Mouse (Mus musculus): ENCODE results near the gene Alpk1. TPM values are rescaled to one million over a fixed set of nuclear protein-coding genes. Genes with fewer than 3 reads are reported as not detected.

The Alpk1 gene
- polyA plus RNA-seq, 1 experiment: 1.8 TPM

DNA sequence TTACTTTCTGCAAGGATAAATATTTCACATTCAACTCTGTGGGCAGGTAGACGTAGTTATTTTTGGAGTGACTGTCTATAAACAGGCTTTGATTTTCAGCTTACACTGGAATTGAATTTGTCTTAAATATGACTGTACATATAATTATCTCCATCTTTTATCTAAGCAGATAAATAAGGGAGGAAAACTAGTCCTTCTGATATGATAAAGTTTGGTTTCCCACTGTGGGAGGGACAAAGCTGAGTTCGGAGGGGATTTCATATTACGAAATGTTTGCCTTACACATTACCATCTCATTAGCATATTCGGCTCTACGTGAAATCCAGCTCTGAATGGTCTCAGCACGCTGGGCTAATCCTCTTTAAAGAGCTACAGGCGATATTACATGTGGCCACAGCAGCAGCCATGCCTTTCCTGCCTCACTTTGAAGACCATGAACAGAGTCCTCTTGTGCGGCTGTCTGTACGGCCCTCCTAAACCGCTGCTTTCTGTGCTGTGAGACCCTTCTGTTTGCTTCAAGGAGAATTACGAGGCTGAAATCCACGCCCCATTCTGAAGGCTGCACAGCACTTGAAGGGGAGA is 30.3 kb downstream of the Alpk1 start:
- no peaks in the 10 kb centered on the region for H3K36me3 ChIP-seq (ENCODE audit: control insufficient read depth, insufficient read depth, low read length)
- no peak overlapping the region for H3K4me3 ChIP-seq (ENCODE audit: control insufficient read depth, insufficient read depth, low read length)
- TF ChIP-seq POLR2A (IDR thresholded peaks at IDR 0.05; ENCODE audit: control insufficient read depth, extremely low read depth, insufficient read depth, low read length, poor library complexity): no peak
- no peak for TF ChIP-seq CTCF (IDR thresholded peaks at IDR 0.05; ENCODE audit: borderline replicate concordance, control insufficient read depth, extremely low read depth, insufficient read depth, low read length, poor library complexity)
- H3K27ac ChIP-seq (ENCODE audit: control insufficient read depth, insufficient read depth, low read length): no peak overlapping the region
- no peaks in the 10 kb centered on the region for H3K27me3 ChIP-seq (ENCODE audit: control insufficient read depth, insufficient read depth, low read length)
- 0 out of 2 replicates have a peak, but pooled peaks cover 4% of the 10 kb centered on the region for H3K4me1 ChIP-seq (replicated peaks; ENCODE audit: control insufficient read depth, insufficient read depth, low read length)
- no peak for DNase-seq
- 65% methylated on average over 12 of the region's 12 CpGs for WGBS

DNA sequence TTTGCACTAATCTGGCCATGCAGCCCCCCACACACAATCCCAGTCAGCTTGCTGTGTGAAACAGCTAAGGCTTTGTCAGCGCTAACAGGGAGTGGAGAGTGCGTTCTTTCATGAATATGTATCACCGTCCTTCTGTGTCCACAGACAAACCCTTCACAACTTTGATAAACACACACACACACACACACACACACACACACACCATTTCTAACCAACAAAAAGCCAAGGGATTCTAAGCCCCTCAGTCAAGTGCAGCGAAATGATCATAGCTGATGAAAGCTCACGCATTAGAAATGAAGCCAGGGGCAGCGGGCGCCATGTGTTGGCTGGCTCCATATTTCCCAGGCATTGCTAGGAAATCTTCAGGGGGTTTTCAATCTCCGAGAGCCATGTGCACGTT is 31.1 kb downstream of the Alpk1 start:
- WGBS: 75% methylated on average over 9 of the region's 9 CpGs
- 0 out of 2 replicates have a peak, but pooled peaks cover 4% of the 10 kb centered on the region for H3K4me1 ChIP-seq (replicated peaks; ENCODE audit: control insufficient read depth, insufficient read depth, low read length)
- no peak for DNase-seq
- no peak for TF ChIP-seq CTCF (IDR thresholded peaks at IDR 0.05; ENCODE audit: borderline replicate concordance, control insufficient read depth, extremely low read depth, insufficient read depth, low read length, poor library complexity)
- no peak for TF ChIP-seq POLR2A (IDR thresholded peaks at IDR 0.05; ENCODE audit: control insufficient read depth, extremely low read depth, insufficient read depth, low read length, poor library complexity)
- H3K27me3 ChIP-seq (ENCODE audit: control insufficient read depth, insufficient read depth, low read length): no peaks in the 10 kb centered on the region
- H3K4me3 ChIP-seq (ENCODE audit: control insufficient read depth, insufficient read depth, low read length): no peak overlapping the region
- H3K36me3 ChIP-seq (ENCODE audit: control insufficient read depth, insufficient read depth, low read length): no peaks in the 10 kb centered on the region
- H3K27ac ChIP-seq (ENCODE audit: control insufficient read depth, insufficient read depth, low read length): no peak overlapping the region

DNA sequence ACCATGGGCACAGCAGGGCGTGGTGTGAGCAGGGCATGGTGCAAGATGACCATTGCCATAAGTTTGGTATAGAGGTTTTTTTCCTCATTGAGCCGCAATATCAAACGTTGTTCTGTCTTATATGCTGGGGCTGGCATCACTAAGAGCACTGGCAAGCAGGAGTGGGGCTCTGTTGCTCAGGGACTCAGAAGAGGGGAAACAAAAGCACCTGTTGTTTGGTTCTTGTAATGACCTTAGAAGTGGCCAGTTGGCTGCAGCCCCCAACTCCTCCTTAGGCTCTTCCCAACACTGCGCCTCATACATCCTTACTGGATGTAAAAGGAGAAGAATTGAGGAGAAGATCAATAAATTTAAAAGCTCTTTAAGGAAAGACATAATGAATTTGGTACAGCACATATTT is 31.7 kb downstream of the Alpk1 start:
- H3K27me3 ChIP-seq (ENCODE audit: control insufficient read depth, insufficient read depth, low read length): no peaks in the 10 kb centered on the region
- no peak overlapping the region for H3K27ac ChIP-seq (ENCODE audit: control insufficient read depth, insufficient read depth, low read length)
- H3K4me3 ChIP-seq (ENCODE audit: control insufficient read depth, insufficient read depth, low read length): no peak overlapping the region
- H3K36me3 ChIP-seq (ENCODE audit: control insufficient read depth, insufficient read depth, low read length): no peaks in the 10 kb centered on the region
- H3K4me1 ChIP-seq (replicated peaks; ENCODE audit: control insufficient read depth, insufficient read depth, low read length): 0 out of 2 replicates have a peak, but pooled peaks cover 4% of the 10 kb centered on the region
- no peak for TF ChIP-seq CTCF (IDR thresholded peaks at IDR 0.05; ENCODE audit: borderline replicate concordance, control insufficient read depth, extremely low read depth, insufficient read depth, low read length, poor library complexity)
- TF ChIP-seq POLR2A (IDR thresholded peaks at IDR 0.05; ENCODE audit: control insufficient read depth, extremely low read depth, insufficient read depth, low read length, poor library complexity): no peak
- no peak for DNase-seq
- WGBS: 84% methylated on average over 4 of the region's 4 CpGs

DNA sequence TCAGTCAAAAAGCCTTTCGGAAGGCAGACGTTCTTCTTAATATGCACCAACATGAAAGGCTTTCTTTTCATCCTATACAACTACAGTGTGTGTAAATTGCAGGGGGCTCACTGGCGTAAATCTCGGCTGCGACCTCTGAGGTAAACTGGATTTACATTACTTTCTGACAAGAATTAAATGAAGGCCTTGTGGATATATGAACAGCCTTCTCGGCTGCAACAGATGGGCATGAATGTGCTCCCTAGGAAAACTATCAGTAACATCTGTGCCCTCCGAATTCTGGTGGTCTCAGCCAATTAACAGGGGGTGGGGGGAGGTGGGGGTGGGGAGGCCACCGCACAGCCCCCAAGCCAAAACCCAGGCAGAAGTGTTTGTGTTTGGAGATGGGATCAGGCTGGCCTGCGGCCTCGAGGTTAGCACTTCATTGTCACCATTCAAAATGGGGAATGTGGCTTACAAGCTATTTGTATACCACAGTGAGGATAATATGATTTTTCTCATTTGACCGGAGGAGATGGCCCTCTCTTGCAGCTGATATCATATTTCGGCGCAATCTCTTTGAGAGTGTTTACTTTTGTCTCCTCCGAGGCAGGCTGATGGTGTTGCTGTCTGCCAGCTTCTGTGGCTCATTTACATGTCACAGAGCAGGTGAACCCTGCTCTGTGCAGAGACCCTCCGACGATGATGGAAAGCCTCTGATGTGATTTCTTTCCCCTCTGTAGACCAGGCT is 34.3 kb downstream of the Alpk1 start:
- WGBS: 87% methylated on average over 16 of the region's 16 CpGs
- H3K27me3 ChIP-seq (ENCODE audit: control insufficient read depth, insufficient read depth, low read length): no peaks in the 10 kb centered on the region

DNA sequence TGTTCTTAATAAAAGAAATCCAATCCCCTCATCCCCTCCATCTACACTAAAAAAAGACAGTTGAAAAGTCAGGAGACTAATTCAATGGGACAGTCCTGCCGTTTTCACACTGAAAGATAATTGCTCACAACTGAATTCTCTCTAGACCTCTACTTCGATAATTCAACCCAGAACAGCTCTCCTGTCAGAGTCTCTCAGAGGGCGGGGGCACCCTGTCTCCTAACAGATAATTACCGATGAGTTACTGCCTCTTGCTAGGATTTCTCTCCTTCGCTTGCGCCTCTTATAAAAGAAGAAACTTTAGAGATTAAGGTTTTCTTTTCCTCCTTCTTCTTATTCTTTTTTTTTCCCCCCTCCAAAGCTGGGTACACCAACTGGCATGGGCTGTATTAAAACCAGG is 34.8 kb downstream of the Alpk1 start:
- 85% methylated on average over 6 of the region's 6 CpGs for WGBS
- 0 out of 2 replicates have a peak, but pooled peaks cover 4% of the 10 kb centered on the region for H3K4me1 ChIP-seq (replicated peaks; ENCODE audit: control insufficient read depth, insufficient read depth, low read length)

More for the DNA sequence above, 34.3 kb downstream of the Alpk1 start:
- no peak for TF ChIP-seq POLR2A (IDR thresholded peaks at IDR 0.05; ENCODE audit: control insufficient read depth, extremely low read depth, insufficient read depth, low read length, poor library complexity)
- TF ChIP-seq CTCF (IDR thresholded peaks at IDR 0.05; ENCODE audit: borderline replicate concordance, control insufficient read depth, extremely low read depth, insufficient read depth, low read length, poor library complexity): no peak
- H3K4me3 ChIP-seq (ENCODE audit: control insufficient read depth, insufficient read depth, low read length): no peak overlapping the region
- no peak overlapping the region for H3K27ac ChIP-seq (ENCODE audit: control insufficient read depth, insufficient read depth, low read length)
- no peaks in the 10 kb centered on the region for H3K36me3 ChIP-seq (ENCODE audit: control insufficient read depth, insufficient read depth, low read length)
- DNase-seq: no peak
- 0 out of 2 replicates have a peak, but pooled peaks cover 4% of the 10 kb centered on the region for H3K4me1 ChIP-seq (replicated peaks; ENCODE audit: control insufficient read depth, insufficient read depth, low read length)

DNA sequence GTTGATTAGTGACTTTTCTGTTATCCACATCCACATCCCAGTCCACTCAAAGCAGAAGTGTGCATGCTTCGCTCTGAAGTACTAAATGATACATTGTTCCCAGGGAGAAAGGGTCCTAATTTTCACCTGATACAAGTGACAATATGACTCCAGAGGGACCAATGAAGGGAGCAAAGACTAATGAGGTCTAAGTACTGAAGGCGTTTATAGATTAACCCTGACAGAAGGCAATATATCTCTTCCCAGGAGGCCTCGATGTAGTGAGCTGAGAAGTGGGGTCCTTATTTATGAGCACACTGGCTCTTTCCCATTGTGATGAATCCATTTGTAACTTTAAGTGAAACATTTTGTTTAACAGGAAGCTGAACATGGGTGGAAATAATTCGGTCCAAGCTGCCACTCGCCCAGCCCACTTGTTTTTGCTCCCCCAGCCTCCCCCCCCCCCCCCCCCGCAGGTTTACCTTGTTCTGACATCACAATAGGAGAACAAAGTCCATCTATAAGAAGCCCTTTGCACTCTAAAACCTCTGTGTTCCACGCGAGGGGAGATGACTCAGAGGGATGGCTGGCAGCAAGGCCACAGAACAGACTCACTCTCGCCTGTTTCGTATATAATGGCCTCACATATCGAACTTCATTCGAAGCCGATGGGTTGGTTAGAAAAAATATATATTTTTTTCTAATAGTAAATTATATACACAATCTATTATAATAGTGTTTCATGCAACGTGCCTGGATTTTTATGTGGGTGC is 36.5 kb downstream of the Alpk1 start:
- Histone ChIP-seq H3K4me1 (replicated peaks; ENCODE audit: control insufficient read depth, insufficient read depth, low read length) (0 out of 2 replicates have a peak, but pooled peaks cover 4% of the 10 kb centered on the region), H3K36me3 (ENCODE audit: control insufficient read depth, insufficient read depth, low read length) (no peaks in the 10 kb centered on the region), H3K27me3 (ENCODE audit: control insufficient read depth, insufficient read depth, low read length) (no peaks in the 10 kb centered on the region), H3K4me3 (ENCODE audit: control insufficient read depth, insufficient read depth, low read length) (no peak overlapping the region), H3K27ac (ENCODE audit: control insufficient read depth, insufficient read depth, low read length) (no peak overlapping the region)
- WGBS: 90% methylated on average over 14 of the region's 14 CpGs
- no peak for TF ChIP-seq CTCF (IDR thresholded peaks at IDR 0.05; ENCODE audit: borderline replicate concordance, control insufficient read depth, extremely low read depth, insufficient read depth, low read length, poor library complexity)
- TF ChIP-seq POLR2A (IDR thresholded peaks at IDR 0.05; ENCODE audit: control insufficient read depth, extremely low read depth, insufficient read depth, low read length, poor library complexity): no peak
- no peak for DNase-seq

More for the DNA sequence above, 34.8 kb downstream of the Alpk1 start:
- H3K36me3 ChIP-seq (ENCODE audit: control insufficient read depth, insufficient read depth, low read length): no peaks in the 10 kb centered on the region
- no peak overlapping the region for H3K4me3 ChIP-seq (ENCODE audit: control insufficient read depth, insufficient read depth, low read length)
- no peak for DNase-seq
- TF ChIP-seq CTCF (IDR thresholded peaks at IDR 0.05; ENCODE audit: borderline replicate concordance, control insufficient read depth, extremely low read depth, insufficient read depth, low read length, poor library complexity): no peak
- H3K27me3 ChIP-seq (ENCODE audit: control insufficient read depth, insufficient read depth, low read length): no peaks in the 10 kb centered on the region
- H3K27ac ChIP-seq (ENCODE audit: control insufficient read depth, insufficient read depth, low read length): no peak overlapping the region
